15 mouse cellular contexts compared by ENCODE assay signal in the genomic region with DNA sequence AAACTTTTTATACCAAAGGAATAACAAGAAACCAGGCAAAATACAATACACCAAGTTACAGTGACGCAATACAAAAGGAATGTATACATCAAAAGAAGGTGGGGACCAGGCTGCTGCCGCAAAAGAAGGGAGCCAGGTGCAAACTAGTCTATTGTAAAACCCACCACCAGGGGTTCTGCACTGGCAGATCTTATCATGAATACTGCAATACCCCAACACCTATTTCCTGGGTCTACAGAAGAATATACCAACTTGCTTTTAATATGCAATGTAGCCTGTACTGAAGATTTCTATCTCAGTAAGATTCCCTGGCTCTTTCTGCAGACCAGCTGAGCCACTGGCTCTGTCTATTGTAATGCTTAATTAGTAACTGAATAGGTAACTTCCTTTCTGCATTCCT. TPM values are rescaled to one million over a fixed set of nuclear protein-coding genes. Genes with fewer than 3 reads are reported as not detected.
"Had no signal": no experiment of that assay in that cellular context is flagged by ENCODE, and none has a peak within 500 bp of the region (broad histone marks: within the 10 kb centered on the region; RNA-seq: fewer than 3 reads in every experiment).

No protein-coding gene starts in this region.

RNA-seq across cellular contexts. Expression of gene Crocc2, which starts 28.9 kb away (rescaled TPM):
- total RNA-seq: heart, postnatal 36 days had no signal

RNA-seq across cellular contexts. Expression of gene 2310007B03Rik, which starts 36.7 kb away (rescaled TPM):
- total RNA-seq: heart, postnatal 10 days; heart, postnatal 14 days; heart, postnatal 25 days; heart, postnatal 36 days; heart, postnatal 4 days; hematopoietic stem cell, adult 5-6 weeks; layer of hippocampus, adult 18-20 months; layer of hippocampus, adult 2 months; layer of hippocampus, adult 8-10 months; layer of hippocampus, postnatal 10 days; layer of hippocampus, postnatal 14 days; layer of hippocampus, postnatal 25 days; layer of hippocampus, postnatal 36 days; left cerebral cortex, adult 18-20 months; left cerebral cortex, adult 2 months had no signal
